Mouse (Mus musculus): ENCODE measurements around the gene Glb1l3. TPM values are rescaled to one million over a fixed set of nuclear protein-coding genes. Genes with fewer than 3 reads are reported as not detected.

Glb1l3 gene
- polyA plus RNA-seq, 1 experiment from 2014 or later, result not detected

Other genes with a start within 250 kb of the Glb1l3 start
- 5.9 and 7.2 TPM in 2 replicates for gene B3gat1, start 127.2 kb downstream of the Glb1l3 start, polyA plus RNA-seq (2014; fragmentation: Nextera tagmentation; extraction: Ambion mirVana)
- gene Glb1l2, start 54.4 kb downstream of the Glb1l3 start, polyA plus RNA-seq (2014; fragmentation: Nextera tagmentation; extraction: Ambion mirVana), result 3.1 and 3.8 TPM in 2 replicates
- gene Gm1110, start 62.2 kb upstream of the Glb1l3 start, polyA plus RNA-seq (2014; fragmentation: Nextera tagmentation; extraction: Ambion mirVana), result not detected in 2 replicates
- gene Acad8, start 138.7 kb upstream of the Glb1l3 start, polyA plus RNA-seq (2014; fragmentation: Nextera tagmentation; extraction: Ambion mirVana), result 35.8 and 40.8 TPM in 2 replicates
- 139 and 146 TPM in 2 replicates for gene Thyn1, start 138.8 kb upstream of the Glb1l3 start, polyA plus RNA-seq (2014; fragmentation: Nextera tagmentation; extraction: Ambion mirVana)
- gene Vps26b, start 169.2 kb upstream of the Glb1l3 start, polyA plus RNA-seq (2014; fragmentation: Nextera tagmentation; extraction: Ambion mirVana), result 62.6 and 63.5 TPM in 2 replicates
- gene Ncapd3, start 169.3 kb upstream of the Glb1l3 start, polyA plus RNA-seq (2014; fragmentation: Nextera tagmentation; extraction: Ambion mirVana), result 36.8 and 42.4 TPM in 2 replicates